14 mouse cellular contexts compared by ENCODE assay signal in genomic region chr14:95913293-95913692, GRCm38 (mm10). TPM values are rescaled to one million over a fixed set of nuclear protein-coding genes. Genes with fewer than 3 reads are reported as not detected.
A peak's percentile ranks its signal among the peaks of the same experiment; 100 is the strongest.
DNase-seq lines count a peak whose midpoint lies in the region; ATAC-seq lines count a peak whose summit lies in the region.
"Had no signal": no experiment of that assay in that cellular context is flagged by ENCODE, and none has a peak within 500 bp of the region (broad histone marks: within the 10 kb centered on the region; RNA-seq: fewer than 3 reads in every experiment).

No protein-coding gene starts in this region.

- no peaks in the 10 kb centered on the region for H3K36me3 ChIP-seq in hindbrain, embryonic 16.5 days (ENCODE audit: control insufficient read depth, insufficient read depth, low read length)
- no peaks in the 10 kb centered on the region for H3K36me3 ChIP-seq in hindbrain, embryonic 11.5 days (ENCODE audit: control insufficient read depth, insufficient read depth, low read length)
- H3K36me3 ChIP-seq in heart, embryonic 10.5 days, result no peaks in the 10 kb centered on the region
- no peaks in the 10 kb centered on the region for H3K36me3 ChIP-seq in kidney, embryonic 16.5 days (ENCODE audit: insufficient read depth, low read length)
- H3K36me3 ChIP-seq: limb, embryonic 10.5 days; stomach, embryonic 15.5 days had no signal

- no peak overlapping the region for H3K4me3 ChIP-seq in hindbrain, embryonic 16.5 days (ENCODE audit: low read length)
- no peak overlapping the region for H3K4me3 ChIP-seq in hindbrain, embryonic 11.5 days (ENCODE audit: low read depth, low read length)
- no peak overlapping the region for H3K4me3 ChIP-seq in heart, embryonic 10.5 days
- no peak overlapping the region for H3K4me3 ChIP-seq in kidney, embryonic 16.5 days (ENCODE audit: low read length)
- H3K4me3 ChIP-seq: limb, embryonic 10.5 days; stomach, embryonic 15.5 days had no signal

- no peak overlapping the region for H3K4me2 ChIP-seq in hindbrain, embryonic 16.5 days (ENCODE audit: low read length)
- H3K4me2 ChIP-seq in hindbrain, embryonic 11.5 days (replicated peaks; ENCODE audit: low read depth, low read length), result no peak overlapping the region
- no peak overlapping the region for H3K4me2 ChIP-seq in kidney, embryonic 16.5 days (replicated peaks; ENCODE audit: low read depth, low read length)
- H3K4me2 ChIP-seq: lung, embryonic 14.5 days; stomach, embryonic 15.5 days had no signal

- no peak for DNase-seq in hindbrain, embryonic 11.5 days (ENCODE audit: low spot score)
- DNase-seq in frontal cortex, postnatal 14 days (ENCODE audit: low spot score in 2 of 2), result peak; percentile 61 to 66
- peak; percentile 70 to 80 for DNase-seq in left cerebral cortex, adult 18-20 months (ENCODE audit: low spot score in 2 of 2)
- DNase-seq in right cerebral cortex, postnatal 36 days (ENCODE audit: low spot score in 2 of 2), result peak; percentile 77 to 81
- DNase-seq in heart, embryonic 10.5 days (ENCODE audit: low spot score), result no peak
- DNase-seq: lung, embryonic 14.5 days had no signal

- H3K9ac ChIP-seq in hindbrain, embryonic 16.5 days (ENCODE audit: low read depth, low read length), result no peak overlapping the region
- H3K9ac ChIP-seq in hindbrain, embryonic 11.5 days (ENCODE audit: low read depth, low read length), result no peak overlapping the region
- H3K9ac ChIP-seq in kidney, embryonic 16.5 days (replicated peaks; ENCODE audit: low read length), result no peak overlapping the region
- H3K9ac ChIP-seq: lung, embryonic 14.5 days; stomach, embryonic 15.5 days had no signal

- WGBS in hindbrain, embryonic 16.5 days, result 58% methylated on average over 2 of the region's 2 CpGs
- 94% methylated on average over 2 of the region's 2 CpGs for WGBS in hindbrain, embryonic 11.5 days
- WGBS in heart, embryonic 10.5 days, result 95% methylated on average over 2 of the region's 2 CpGs
- 96% methylated on average over 2 of the region's 2 CpGs for WGBS in kidney, embryonic 16.5 days

- no peak overlapping the region for H3K27ac ChIP-seq in hindbrain, embryonic 16.5 days (ENCODE audit: low read depth, low read length)
- no peak overlapping the region for H3K27ac ChIP-seq in hindbrain, embryonic 11.5 days (ENCODE audit: low read depth, low read length)
- H3K27ac ChIP-seq in heart, embryonic 10.5 days, result no peak overlapping the region
- H3K27ac ChIP-seq in kidney, embryonic 16.5 days (ENCODE audit: low read length), result no peak overlapping the region
- H3K27ac ChIP-seq: limb, embryonic 10.5 days; stomach, embryonic 15.5 days had no signal

- H3K4me1 ChIP-seq in hindbrain, embryonic 16.5 days (ENCODE audit: control insufficient read depth, insufficient read depth, low read depth, low read length), result no peaks in the 10 kb centered on the region
- no peaks in the 10 kb centered on the region for H3K4me1 ChIP-seq in hindbrain, embryonic 11.5 days (replicated peaks; ENCODE audit: control insufficient read depth, insufficient read depth, low read length)
- H3K4me1 ChIP-seq in heart, embryonic 10.5 days, result no peaks in the 10 kb centered on the region
- H3K4me1 ChIP-seq in kidney, embryonic 16.5 days (ENCODE audit: insufficient read depth, low read length), result no peaks in the 10 kb centered on the region
- H3K4me1 ChIP-seq: limb, embryonic 10.5 days; stomach, embryonic 15.5 days had no signal

- no peaks in the 10 kb centered on the region for H3K27me3 ChIP-seq in hindbrain, embryonic 16.5 days (replicated peaks; ENCODE audit: control insufficient read depth, insufficient read depth, low read length)
- H3K27me3 ChIP-seq in hindbrain, embryonic 11.5 days (ENCODE audit: control insufficient read depth, insufficient read depth, low read length), result no peaks in the 10 kb centered on the region
- no peaks in the 10 kb centered on the region for H3K27me3 ChIP-seq in heart, embryonic 10.5 days (ENCODE audit: insufficient read depth, poor library complexity, severe bottlenecking)
- H3K27me3 ChIP-seq in kidney, embryonic 16.5 days (ENCODE audit: insufficient read depth, low read length), result no peaks in the 10 kb centered on the region
- H3K27me3 ChIP-seq: stomach, embryonic 15.5 days had no signal

- H3K9me3 ChIP-seq in hindbrain, embryonic 16.5 days (ENCODE audit: control insufficient read depth, low read length), result no peaks in the 10 kb centered on the region
- H3K9me3 ChIP-seq in hindbrain, embryonic 11.5 days (ENCODE audit: control insufficient read depth, low read length), result no peaks in the 10 kb centered on the region
- no peaks in the 10 kb centered on the region for H3K9me3 ChIP-seq in heart, embryonic 10.5 days
- no peaks in the 10 kb centered on the region for H3K9me3 ChIP-seq in kidney, embryonic 16.5 days (ENCODE audit: low read length)
- H3K9me3 ChIP-seq: limb, embryonic 10.5 days; stomach, embryonic 15.5 days had no signal

- ATAC-seq in hindbrain, embryonic 16.5 days, result peak; percentile 78
- no peak for ATAC-seq in hindbrain, embryonic 11.5 days (ENCODE audit: low FRiP score)
- ATAC-seq in kidney, embryonic 16.5 days (ENCODE audit: low FRiP score, low TSS enrichment), result no peak
- ATAC-seq: inflammation-experienced regulatory T-cells, adult 6 months had no signal

RNA-seq across cellular contexts. Expression of gene 4921530L21Rik, which starts 32.2 kb away (rescaled TPM):
- not detected in 2 replicates for polyA plus RNA-seq in hindbrain, embryonic 16.5 days (2015; fragmentation: Nextera tagmentation; extraction: Ambion mirVana)
- polyA plus RNA-seq in hindbrain, embryonic 11.5 days (2014; fragmentation: Nextera tagmentation; extraction: Ambion mirVana), result not detected in 2 replicates
- not detected for total RNA-seq in left cerebral cortex, adult 18-20 months (2021)
- polyA plus RNA-seq in heart, embryonic 10.5 days (2016; fragmentation: Nextera tagmentation; extraction: Ambion mirVana), result not detected in 2 replicates
- polyA plus RNA-seq in kidney, embryonic 16.5 days (2015; fragmentation: Nextera tagmentation; extraction: Ambion mirVana), result not detected in 2 replicates
- total RNA-seq: gastrocnemius, adult 8-10 months had no signal
- polyA plus RNA-seq: embryonic facial prominence, embryonic 11.5 days; heart, embryonic 14.5 days; inflammation-experienced regulatory T-cells, adult 6 months; limb, embryonic 10.5 days; lung, embryonic 14.5 days; stomach, embryonic 15.5 days had no signal

Comparison
In these comparisons a context has a peak if more than half of its experiments do, and no peak if none do; other contexts are left out.
1. DNase-seq: peak in frontal cortex, postnatal 14 days (2 of 2), left cerebral cortex, adult 18-20 months (2 of 2) and right cerebral cortex, postnatal 36 days (2 of 2); none in hindbrain, embryonic 11.5 days (single experiment) and heart, embryonic 10.5 days (single experiment).